Mouse (Mus musculus) spleen, adult 2 months (tissue): ENCODE data around the gene Agtrap. TPM values are rescaled to one million over a fixed set of nuclear protein-coding genes. Genes with fewer than 3 reads are reported as not detected.

Source experiments
- DNase-seq, 2 experiments: peaks; one replicate each; pipeline versions ENCODE4 v3.0.0 to v3.0.0-alpha.2; 2012 to 2021; ENCODE audit warnings: low spot score in 2 of 2, low read depth in 1 of 2
- H3K27ac ChIP-seq: fragments of 200-500 bp; 2 replicates; pipeline ENCODE4 v1.5.1; 2012; ENCODE audit warnings: low read length, inconsistent platforms; ENCODE audit not compliant: insufficient read depth
- H3K27me3 ChIP-seq: fragments of 200-500 bp; 2 replicates; pipeline ENCODE4 v1.6.1; 2012; ENCODE audit warnings: mild to moderate bottlenecking, moderate library complexity, low read length, inconsistent platforms; ENCODE audit not compliant: control insufficient read depth, insufficient read depth
- H3K36me3 ChIP-seq: fragments of 200-500 bp; 2 replicates; pipeline ENCODE4 v1.6.1; 2012; ENCODE audit warnings: mild to moderate bottlenecking, low read length, inconsistent platforms; ENCODE audit not compliant: control insufficient read depth, insufficient read depth
- H3K4me1 ChIP-seq: fragments of 200-500 bp; 2 replicates; pipeline ENCODE4 v1.6.1; 2011; ENCODE audit warnings: inconsistent platforms; ENCODE audit not compliant: control insufficient read depth, insufficient read depth, insufficient read length
- H3K4me3 ChIP-seq: fragments of 200-500 bp; 2 replicates; pipeline ENCODE4 v1.5.1; 2011; ENCODE audit warnings: mild to moderate bottlenecking, inconsistent platforms; ENCODE audit not compliant: insufficient read depth, insufficient read length; ENCODE audit errors: extremely low read depth
- CTCF ChIP-seq: fragments of 200-500 bp; IDR thresholded peaks from 2 replicates; pipeline ENCODE4 v1.5.1; 2011; ENCODE audit warnings: mild to moderate bottlenecking, inconsistent platforms; ENCODE audit not compliant: insufficient read depth, insufficient read length, insufficient replicate concordance; ENCODE audit errors: extremely low read depth
- POLR2A ChIP-seq: fragments of 200-500 bp; IDR thresholded peaks from 2 replicates; pipeline ENCODE4 v1.6.1; 2011; ENCODE audit warnings: low read depth, low read length, inconsistent platforms
- WGBS: fragments of 180-500 bp; shearing (Covaris S2); methylation state at CpG from one replicate; pipeline ENCODE4 v1.1.7; 2018; 5-methylcytosine and 5-hydroxymethylcytosine counted together
- polyA plus RNA-seq: library from polyadenylated mRNA; depleted of rRNA; stranded (reverse); fragments of >200 nt; gene quantifications from 2 replicates; pipeline ENCODE4 v1.2.3, GENCODE M21; 2012

Agtrap gene
- polyA plus RNA-seq, 1 experiment: 24.2 TPM

- no peak for TF ChIP-seq POLR2A
- TF ChIP-seq CTCF: no peak
- Histone ChIP-seq H3K27me3 (no peaks in the 10 kb centered on the region), H3K4me1 (no peaks in the 10 kb centered on the region), H3K4me3 (no peak overlapping the region), H3K36me3 (no peaks in the 10 kb centered on the region), H3K27ac (no peak overlapping the region)
- DNase-seq: no peak
- WGBS: 80% methylated on average over 4 of the region's 4 CpGs
These were observed 28.8 kb upstream of the Agtrap start for GRCm38 (mm10) chr4:148116657-148117056.

- no peak for TF ChIP-seq POLR2A
- TF ChIP-seq CTCF: peak; percentile 39; the same call in 1 of the 2 replicates
- no peaks in the 10 kb centered on the region for H3K4me1 ChIP-seq
- H3K36me3 ChIP-seq: no peaks in the 10 kb centered on the region
- H3K27ac ChIP-seq: no peak overlapping the region
- WGBS: 4% methylated on average over 15 of the region's 15 CpGs
- DNase-seq: peak; percentile 17 to 45
- H3K27me3 ChIP-seq: no peaks in the 10 kb centered on the region
- H3K4me3 ChIP-seq: no peak overlapping the region
These were observed 27.6 kb upstream of the Agtrap start for GRCm38 (mm10) chr4:148115467-148115866.

- no peak overlapping the region for H3K27ac ChIP-seq
These were observed 27.0 kb upstream of the Agtrap start for GRCm38 (mm10) chr4:148114758-148115391.

GRCm38 (mm10) chr4:148112519-148112918 lies 24.7 kb upstream of the Agtrap start:
- WGBS: 84% methylated on average over 12 of the region's 12 CpGs
- no peaks in the 10 kb centered on the region for H3K4me1 ChIP-seq

More at GRCm38 (mm10) chr4:148114758-148115391, 27.0 kb upstream of the Agtrap start:
- TF ChIP-seq POLR2A (no peak), CTCF (peak; percentile 99)
- WGBS: 8% methylated on average over 15 of the region's 15 CpGs
- Histone ChIP-seq H3K27me3 (no peaks in the 10 kb centered on the region), H3K4me1 (no peaks in the 10 kb centered on the region), H3K36me3 (no peaks in the 10 kb centered on the region), H3K4me3 (no peak overlapping the region)
- DNase-seq: peak; percentile 35 to 77

GRCm38 (mm10) chr4:148109215-148109614 lies 21.4 kb upstream of the Agtrap start:
- no peaks in the 10 kb centered on the region for H3K36me3 ChIP-seq

More at GRCm38 (mm10) chr4:148112519-148112918, 24.7 kb upstream of the Agtrap start:
- H3K27ac ChIP-seq: no peak overlapping the region
- TF ChIP-seq CTCF (no peak), POLR2A (no peak)
- H3K36me3 ChIP-seq: no peaks in the 10 kb centered on the region
- no peak overlapping the region for H3K4me3 ChIP-seq
- DNase-seq: no peak
- H3K27me3 ChIP-seq: no peaks in the 10 kb centered on the region

GRCm38 (mm10) chr4:148108565-148109100 lies 20.8 kb upstream of the Agtrap start:
- DNase-seq: no peak
- Histone ChIP-seq H3K4me3 (no peak overlapping the region), H3K27me3 (no peaks in the 10 kb centered on the region), H3K36me3 (no peaks in the 10 kb centered on the region), H3K27ac (no peak overlapping the region), H3K4me1 (no peaks in the 10 kb centered on the region)
- WGBS: 43% methylated on average over 7 of the region's 7 CpGs
- TF ChIP-seq CTCF (no peak), POLR2A (no peak)

More at GRCm38 (mm10) chr4:148109215-148109614, 21.4 kb upstream of the Agtrap start:
- H3K4me1 ChIP-seq: no peaks in the 10 kb centered on the region
- H3K27me3 ChIP-seq: no peaks in the 10 kb centered on the region
- no peak for DNase-seq
- no peak overlapping the region for H3K4me3 ChIP-seq
- no peak for TF ChIP-seq POLR2A
- no peak overlapping the region for H3K27ac ChIP-seq
- WGBS: 54% methylated on average over 5 of the region's 5 CpGs

- no peak for TF ChIP-seq POLR2A
- no peak for TF ChIP-seq CTCF
- DNase-seq: no peak
These were observed 19.9 kb upstream of the Agtrap start for GRCm38 (mm10) chr4:148107621-148108291.

More at GRCm38 (mm10) chr4:148107621-148108291, 19.9 kb upstream of the Agtrap start:
- Histone ChIP-seq H3K4me3 (no peak overlapping the region), H3K36me3 (no peaks in the 10 kb centered on the region), H3K4me1 (no peaks in the 10 kb centered on the region), H3K27me3 (no peaks in the 10 kb centered on the region), H3K27ac (no peak overlapping the region)
- 77% methylated on average over 22 of the region's 22 CpGs for WGBS
